Mouse (Mus musculus): Measurements from ENCODE around the gene Gramd1b.

- TF ChIP-seq CTCF (IDR thresholded peaks at IDR 0.05; ENCODE audit: low read depth), result no peak
- TF ChIP-seq EP300 (IDR thresholded peaks at IDR 0.05; ENCODE audit: low read depth), result no peak
Observed at GRCm38 (mm10) chr9:40400854-40401253, 130.3 kb downstream of the Gramd1b start.
